Mouse (Mus musculus) erythroblast, embryonic 14.5 days (primary cell): ENCODE results near the gene Zfp248.

Experiments
- GATA1 ChIP-seq: IDR thresholded peaks from 2 replicates; pipeline ENCODE4 v1.6.1; 2012; ENCODE audit warnings: low read length, inconsistent platforms, mixed read lengths
- TAL1 ChIP-seq: IDR thresholded peaks from 3 replicates; pipeline ENCODE4 v1.6.1; 2012; ENCODE audit warnings: low read length, inconsistent platforms, mixed read lengths

- no peak for TF ChIP-seq GATA1
- no peak for TF ChIP-seq TAL1
Observed at GRCm38 (mm10) chr6:118499010-118499409, 43.7 kb upstream of the Zfp248 start.
